In genomic region chr6:54512256-54512655, GRCm38 (mm10) we compare ENCODE assay signal across 26 mouse cellular contexts. TPM values are rescaled to one million over a fixed set of nuclear protein-coding genes. Genes with fewer than 3 reads are reported as not detected.
A peak's percentile ranks its signal among the peaks of the same experiment; 100 is the strongest.
DNase-seq lines count a peak whose midpoint lies in the region; TF ChIP-seq lines count a peak whose summit lies in the region.
"Had no signal": no experiment of that assay in that cellular context is flagged by ENCODE, and none has a peak within 500 bp of the region (broad histone marks: within the 10 kb centered on the region; RNA-seq: fewer than 3 reads in every experiment).

No protein-coding gene starts in this region.

- no peak for TF ChIP-seq POLR2A in heart, adult 2 months (IDR thresholded peaks at IDR 0.05; ENCODE audit: insufficient read depth, low read depth, low read length)

- no peak for TF ChIP-seq EP300 in heart, adult 2 months (IDR thresholded peaks at IDR 0.05; ENCODE audit: insufficient read depth, low read depth, low read length)

- intact Hi-C loops in heart, adult 2 months (cut with DNase I): no loop called here

- H3K4me1 ChIP-seq in heart, adult 2 months (ENCODE audit: control insufficient read depth, insufficient read depth, low read length): no peaks in the 10 kb centered on the region

- no peak for TF ChIP-seq CTCF in heart, adult 2 months (IDR thresholded peaks at IDR 0.05)

- H3K27me3 ChIP-seq in heart, adult 2 months (ENCODE audit: control insufficient read depth, insufficient read depth, low read length): no peaks in the 10 kb centered on the region
- H3K27me3 ChIP-seq: CH12.LX; embryonic facial prominence, embryonic 15.5 days had no signal

- H3K79me2 ChIP-seq in heart, adult 2 months (replicated peaks; ENCODE audit: control insufficient read depth, insufficient read depth, low read length): no peaks in the 10 kb centered on the region

- DNase-seq in cerebellum, adult 18-20 months: peak; percentile 47 to 50
- DNase-seq in cerebellum, adult 8-10 months: no peak
- peak; percentile 61 for DNase-seq in heart, adult 11 months
- no peak for DNase-seq in heart, adult 2 months
- DNase-seq in cerebellum, adult 9-11 months: peak; percentile 56
- no peak for DNase-seq in right cerebral cortex, adult 18-20 months
- DNase-seq in adipocyte (ENCODE audit: low spot score): no peak
- DNase-seq: adrenal gland, adult 8-10 months; adrenal gland, postnatal 25 days; B cell, adult 2 months; forebrain, postnatal 0 days; gastrocnemius, adult 2 months; gastrocnemius, postnatal 14 days; heart, adult 18-20 months; heart, postnatal 14 days; heart, postnatal 4 days; kidney, adult 18-20 months had no signal

- WGBS in heart, adult 2 months: 72% methylated on average over 2 of the region's 2 CpGs

- H3K4me3 ChIP-seq in heart, adult 2 months: no peak overlapping the region
- H3K4me3 ChIP-seq: embryonic facial prominence, embryonic 12.5 days; embryonic facial prominence, embryonic 15.5 days; gastrocnemius, adult 2 months; heart, embryonic 10.5 days; heart, embryonic 13.5 days had no signal

- H3K9ac ChIP-seq in heart, adult 2 months (ENCODE audit: low read depth, low read length): no peak overlapping the region
- H3K9ac ChIP-seq: embryonic facial prominence, embryonic 12.5 days; embryonic facial prominence, embryonic 15.5 days; forebrain, postnatal 0 days; heart, embryonic 13.5 days; hindbrain, embryonic 14.5 days had no signal

- no peak overlapping the region for H3K27ac ChIP-seq in heart, adult 2 months
- H3K27ac ChIP-seq: embryonic facial prominence, embryonic 12.5 days; embryonic facial prominence, embryonic 15.5 days; gastrocnemius, adult 2 months; heart, embryonic 10.5 days; heart, embryonic 13.5 days; hindbrain, embryonic 14.5 days; hindbrain, postnatal 0 days had no signal

- H3K36me3 ChIP-seq in heart, adult 2 months (ENCODE audit: control insufficient read depth, insufficient read depth, low read length): no peaks in the 10 kb centered on the region
- H3K36me3 ChIP-seq: embryonic facial prominence, embryonic 12.5 days; embryonic facial prominence, embryonic 15.5 days; heart, embryonic 10.5 days; heart, embryonic 13.5 days had no signal

RNA-seq across cellular contexts. Expression of gene Scrn1, which starts 54.0 kb away (rescaled TPM):
- 1 to 10 TPM; 6.1 to 7.4 TPM for total RNA-seq in heart, adult 2 months (2021)
- 6.8 and 14.1 TPM in 2 replicates for polyA plus RNA-seq in heart, adult 2 months (2012; rRNA removed)
- total RNA-seq: CH12.LX; common myeloid progenitor, adult 5-6 weeks; MEL had no signal

Comparison
In these comparisons a context has a peak if more than half of its experiments do, and no peak if none do; other contexts are left out.
1. DNase-seq: peak in cerebellum, adult 18-20 months (2 of 2), heart, adult 11 months (single experiment) and cerebellum, adult 9-11 months (single experiment); none in cerebellum, adult 8-10 months (single experiment), heart, adult 2 months (0 of 2), right cerebral cortex, adult 18-20 months (single experiment) and adipocyte (single experiment).